Mouse (Mus musculus): ENCODE measurements around the gene Ripor2. TPM values are rescaled to one million over a fixed set of nuclear protein-coding genes. Genes with fewer than 3 reads are reported as not detected.
A peak's percentile ranks its signal among the peaks of the same experiment; 100 is the strongest.

The Ripor2 gene
- total RNA-seq, 2 experiments from 2014 or later, result 3.7 to 3.8 TPM

GRCm38 (mm10) chr13:24709656-24710396, 127.8 kb downstream of the Ripor2 start:
- DNase-seq (ENCODE audit: low spot score in 2 of 2), result no peak

GRCm38 (mm10) chr13:24710968-24711367, 129.0 kb downstream of the Ripor2 start:
- no peak for DNase-seq (ENCODE audit: low spot score in 2 of 2)

- DNase-seq (ENCODE audit: low spot score in 2 of 2), result no peak
Measured at GRCm38 (mm10) chr13:24712581-24713130, 130.7 kb downstream of the Ripor2 start.

GRCm38 (mm10) chr13:24713434-24714000, 131.5 kb downstream of the Ripor2 start:
- DNase-seq (ENCODE audit: low spot score in 2 of 2), result peak; percentile 90 to 91

- DNase-seq (ENCODE audit: low spot score in 2 of 2), result no peak
Measured at GRCm38 (mm10) chr13:24714360-24714885, 132.4 kb downstream of the Ripor2 start.

GRCm38 (mm10) chr13:24715601-24716000, 133.6 kb downstream of the Ripor2 start:
- DNase-seq (ENCODE audit: low spot score in 2 of 2), result no peak

- DNase-seq (ENCODE audit: low spot score in 2 of 2), result no peak
Measured at GRCm38 (mm10) chr13:24716441-24716840, 134.5 kb downstream of the Ripor2 start.

GRCm38 (mm10) chr13:24717677-24718076, 135.7 kb downstream of the Ripor2 start:
- no peak for DNase-seq (ENCODE audit: low spot score in 2 of 2)

GRCm38 (mm10) chr13:24721502-24721901, 139.5 kb downstream of the Ripor2 start:
- peak in 1 of 2 experiments; percentile 44 for DNase-seq (ENCODE audit: low spot score in 2 of 2)

GRCm38 (mm10) chr13:24723699-24724394, 141.9 kb downstream of the Ripor2 start:
- DNase-seq (ENCODE audit: low spot score in 2 of 2), result no peak

- no peak for DNase-seq (ENCODE audit: low spot score in 2 of 2)
Measured at GRCm38 (mm10) chr13:24724395-24724759, 142.4 kb downstream of the Ripor2 start.

GRCm38 (mm10) chr13:24729128-24729527, 147.1 kb downstream of the Ripor2 start:
- DNase-seq (ENCODE audit: low spot score in 2 of 2), result no peak

GRCm38 (mm10) chr13:24734502-24734901, 152.5 kb downstream of the Ripor2 start:
- no peak for DNase-seq (ENCODE audit: low spot score in 2 of 2)

GRCm38 (mm10) chr13:24735608-24736131, 153.7 kb downstream of the Ripor2 start:
- DNase-seq (ENCODE audit: low spot score in 2 of 2), result no peak

GRCm38 (mm10) chr13:24741028-24741427, 159.0 kb downstream of the Ripor2 start, which contains the start of gene Armh2:
Gene Armh2, plus strand, starts transcription at chr13:24741232.
- DNase-seq (ENCODE audit: low spot score in 2 of 2), result no peak

- DNase-seq (ENCODE audit: low spot score in 2 of 2), result no peak
Measured at GRCm38 (mm10) chr13:24747823-24748222, 165.8 kb downstream of the Ripor2 start.

GRCm38 (mm10) chr13:24750807-24751206, 168.8 kb downstream of the Ripor2 start:
- DNase-seq (ENCODE audit: low spot score in 2 of 2), result no peak

GRCm38 (mm10) chr13:24751396-24751795, 169.4 kb downstream of the Ripor2 start:
- no peak for DNase-seq (ENCODE audit: low spot score in 2 of 2)

- DNase-seq (ENCODE audit: low spot score in 2 of 2), result no peak
Measured at GRCm38 (mm10) chr13:24756756-24757155, 174.8 kb downstream of the Ripor2 start.

- DNase-seq (ENCODE audit: low spot score in 2 of 2), result no peak
Measured at GRCm38 (mm10) chr13:24757820-24758564, 176.0 kb downstream of the Ripor2 start.

- no peak for DNase-seq (ENCODE audit: low spot score in 2 of 2)
Measured at GRCm38 (mm10) chr13:24759451-24759850, 177.5 kb downstream of the Ripor2 start.
